Mouse (Mus musculus) limb, embryonic 12.5 days (tissue): ENCODE results near the gene Tbc1d14. TPM values are rescaled to one million over a fixed set of nuclear protein-coding genes. Genes with fewer than 3 reads are reported as not detected.

Source experiments
- ATAC-seq: fragments of 200-750 bp; cut with Nextera tagmentation; 2 replicates; pipeline ENCODE4 v1.8.0; 2017; ENCODE audit warnings: low read depth, moderate TSS enrichment; ENCODE audit not compliant: insufficient number of reproducible peaks, insufficient read depth, low FRiP score, low TSS enrichment
- H3K27ac ChIP-seq: fragments of 300-500 bp; sonication (generic); 2 replicates; pipeline ENCODE4 v1.5.1; 2016; ENCODE audit warnings: mild to moderate bottlenecking, moderate library complexity
- H3K27me3 ChIP-seq: fragments of 300-500 bp; sonication (generic); 2 replicates; pipeline ENCODE4 v1.6.1; 2016; ENCODE audit warnings: mild to moderate bottlenecking, moderate library complexity
- H3K36me3 ChIP-seq: fragments of 300-500 bp; sonication (generic); 2 replicates; pipeline ENCODE4 v1.6.1; 2016; ENCODE audit warnings: mild to moderate bottlenecking, moderate library complexity
- H3K4me1 ChIP-seq: fragments of 300-500 bp; sonication (generic); replicated peaks from 2 replicates; pipeline ENCODE4 v1.6.1; 2016
- H3K4me2 ChIP-seq: fragments of 300-500 bp; sonication (generic); 2 replicates; pipeline ENCODE4 v1.6.1; 2016; ENCODE audit warnings: mild to moderate bottlenecking, moderate library complexity
- H3K4me3 ChIP-seq: fragments of 300-500 bp; sonication (generic); replicated peaks from 2 replicates; pipeline ENCODE4 v1.5.1; 2016; ENCODE audit warnings: mild to moderate bottlenecking
- H3K9ac ChIP-seq: fragments of 300-500 bp; sonication (generic); replicated peaks from 2 replicates; pipeline ENCODE4 v1.6.1; 2016; ENCODE audit warnings: mild to moderate bottlenecking, moderate library complexity
- H3K9me3 ChIP-seq: fragments of 300-500 bp; sonication (generic); 2 replicates; pipeline ENCODE4 v1.6.1; 2016; ENCODE audit warnings: mild to moderate bottlenecking, moderate library complexity
- WGBS: fragments of 180-500 bp; shearing (Covaris S2); methylation state at CpG from one replicate; pipeline ENCODE4 v1.1.7; 2016; 5-methylcytosine and 5-hydroxymethylcytosine counted together
- polyA plus RNA-seq: library from polyadenylated mRNA; unstranded; fragments of >200 nt; fragmentation: Nextera tagmentation; extraction: Ambion mirVana; gene quantifications from 2 replicates; pipeline ENCODE4 v1.2.1, GENCODE M21; 2016

Gene Tbc1d14
- 40.1 and 42.3 TPM in 2 replicates for polyA plus RNA-seq

DNA sequence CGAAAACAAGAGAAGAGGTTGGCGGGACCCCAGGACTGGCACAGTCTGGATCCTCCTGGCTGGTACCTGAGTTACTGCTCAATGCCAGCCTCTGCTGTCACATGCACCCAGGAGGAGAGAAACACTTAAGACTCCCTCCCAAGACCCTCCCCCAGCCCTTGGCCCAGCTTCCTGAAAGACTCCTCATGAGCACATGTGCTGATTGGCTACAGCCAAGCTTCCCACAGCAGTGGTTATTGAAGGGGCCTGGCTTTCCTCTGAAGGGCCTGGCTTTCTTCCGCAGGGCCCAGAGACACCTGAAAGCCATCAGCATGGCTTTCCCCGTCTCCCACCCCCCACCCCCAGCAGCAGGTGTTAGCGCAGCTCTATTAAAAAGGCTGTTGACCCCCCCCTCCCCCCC lies at the start of gene Tbc1d14:
Tbc1d14 (minus strand) TSS at position 101 of the 400 bp plus-strand sequence.
- Histone ChIP-seq H3K27ac (no peak within 1 kb of the TSS), H3K4me3 (no peak within 1 kb of the TSS), H3K9ac (no peak within 1 kb of the TSS), H3K4me1 (peaks cover 10% of the 10 kb centered on the region; the same call in 1 of the 2 replicates), H3K4me2 (no peak within 1 kb of the TSS), H3K9me3 (no peaks in the 10 kb centered on the region), H3K27me3 (no peaks in the 10 kb centered on the region), H3K36me3 (no peaks in the 10 kb centered on the region)
- no peak for ATAC-seq
- 65% methylated on average over 5 of the region's 5 CpGs for WGBS

DNA sequence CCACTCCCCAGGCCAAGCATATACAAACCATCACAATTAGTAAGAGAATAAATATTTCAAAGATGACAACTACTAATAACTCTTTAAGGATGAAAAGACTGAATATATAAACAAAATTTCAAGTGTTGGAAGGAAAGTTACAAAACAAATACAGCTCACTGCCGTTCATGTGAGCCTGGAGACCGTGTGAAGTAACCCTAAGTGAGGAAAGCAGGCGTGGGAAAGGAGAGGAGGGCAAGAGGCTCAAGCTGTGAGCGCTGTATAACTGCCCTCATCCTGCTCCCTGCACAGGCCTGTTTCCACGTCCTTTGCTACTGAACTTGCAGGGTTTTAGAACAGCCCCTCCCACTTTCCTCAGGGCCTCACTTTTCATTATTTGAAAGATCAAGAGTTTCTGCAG lies 32.5 kb upstream of the Tbc1d14 start:
- H3K36me3 ChIP-seq, result peaks cover 38% of the 10 kb centered on the region
- H3K4me1 ChIP-seq, result no peaks in the 10 kb centered on the region
- ATAC-seq, result no peak
- no peak overlapping the region for H3K27ac ChIP-seq
- WGBS, result 74% methylated on average over 5 of the region's 5 CpGs
- no peak overlapping the region for H3K4me2 ChIP-seq
- H3K27me3 ChIP-seq, result no peaks in the 10 kb centered on the region
- H3K9me3 ChIP-seq, result no peaks in the 10 kb centered on the region
- H3K4me3 ChIP-seq, result no peak overlapping the region
- H3K9ac ChIP-seq, result no peak overlapping the region

DNA sequence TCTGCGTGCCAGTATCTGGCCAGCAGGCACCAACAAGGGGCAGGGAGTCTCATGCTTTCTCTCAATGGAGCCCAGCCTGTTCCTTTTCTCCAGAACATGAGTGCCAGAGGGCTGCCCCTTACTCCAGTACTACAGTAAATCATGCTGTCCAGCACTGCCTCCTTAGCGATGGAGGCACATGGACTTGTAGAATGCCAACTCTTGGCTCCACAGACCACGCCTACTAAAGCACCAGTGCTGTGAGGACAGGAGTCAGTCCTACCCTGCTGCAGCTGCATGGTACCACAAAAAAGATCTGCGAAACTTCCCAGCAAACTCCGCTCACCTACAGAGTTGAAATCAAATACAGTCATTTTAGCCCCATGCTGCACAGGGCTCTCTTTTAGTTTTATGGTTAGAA lies 30.6 kb upstream of the Tbc1d14 start:
- H3K4me2 ChIP-seq, result no peak overlapping the region
- H3K9me3 ChIP-seq, result no peaks in the 10 kb centered on the region
- no peaks in the 10 kb centered on the region for H3K27me3 ChIP-seq
- H3K27ac ChIP-seq, result no peak overlapping the region
- WGBS, result 84% methylated on average over 5 of the region's 5 CpGs
- no peaks in the 10 kb centered on the region for H3K4me1 ChIP-seq
- peaks cover 35% of the 10 kb centered on the region for H3K36me3 ChIP-seq
- no peak overlapping the region for H3K4me3 ChIP-seq
- no peak overlapping the region for H3K9ac ChIP-seq
- ATAC-seq, result no peak

- peaks cover 36% of the 10 kb centered on the region for H3K36me3 ChIP-seq
- H3K9me3 ChIP-seq, result no peaks in the 10 kb centered on the region
- H3K27ac ChIP-seq, result peak overlapping the region; percentile 19; the same call in 1 of the 2 replicates
- no peak overlapping the region for H3K4me3 ChIP-seq
- no peaks in the 10 kb centered on the region for H3K4me1 ChIP-seq
- H3K4me2 ChIP-seq, result no peak overlapping the region
- 88% methylated on average over 5 of the region's 5 CpGs for WGBS
- no peaks in the 10 kb centered on the region for H3K27me3 ChIP-seq
- H3K9ac ChIP-seq, result no peak overlapping the region
- no peak for ATAC-seq
Observed at GRCm38 (mm10) chr5:36621058-36621449, 28.0 kb upstream of the Tbc1d14 start.

GRCm38 (mm10) chr5:36620409-36621057 lies 27.5 kb upstream of the Tbc1d14 start:
- Histone ChIP-seq H3K4me3 (no peak overlapping the region), H3K9ac (no peak overlapping the region), H3K36me3 (peaks cover 41% of the 10 kb centered on the region), H3K4me2 (no peak overlapping the region), H3K9me3 (no peaks in the 10 kb centered on the region), H3K27ac (peak overlapping the region; percentile 19; the same call in 1 of the 2 replicates), H3K4me1 (no peaks in the 10 kb centered on the region), H3K27me3 (no peaks in the 10 kb centered on the region)
- 91% methylated on average over 8 of the region's 8 CpGs for WGBS
- no peak for ATAC-seq

DNA sequence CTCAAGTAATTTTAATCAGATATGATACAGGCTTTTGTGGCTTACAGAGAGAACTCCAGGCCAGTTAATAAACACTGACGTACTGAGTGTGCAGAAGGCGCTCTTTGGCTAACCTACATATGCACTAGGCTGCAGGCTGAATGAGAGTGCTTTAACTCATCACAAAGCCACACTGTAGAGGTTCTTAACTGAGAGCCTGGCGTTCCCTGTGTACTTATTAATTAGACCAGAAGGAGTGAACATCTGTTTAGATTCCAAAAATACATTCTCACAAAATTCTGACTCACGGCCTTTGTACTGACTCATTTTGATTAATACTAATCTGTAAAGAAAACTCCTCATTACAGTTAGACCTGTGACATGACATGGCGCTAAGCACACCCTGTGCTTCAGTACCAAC lies 25.8 kb upstream of the Tbc1d14 start:
- no peaks in the 10 kb centered on the region for H3K27me3 ChIP-seq
- H3K4me1 ChIP-seq, result no peaks in the 10 kb centered on the region
- H3K9me3 ChIP-seq, result no peaks in the 10 kb centered on the region
- no peak for ATAC-seq
- H3K4me3 ChIP-seq, result no peak overlapping the region
- 89% methylated on average over 5 of the region's 5 CpGs for WGBS
- H3K4me2 ChIP-seq, result no peak overlapping the region
- peaks cover 57% of the 10 kb centered on the region for H3K36me3 ChIP-seq
- no peak overlapping the region for H3K27ac ChIP-seq
- no peak overlapping the region for H3K9ac ChIP-seq

DNA sequence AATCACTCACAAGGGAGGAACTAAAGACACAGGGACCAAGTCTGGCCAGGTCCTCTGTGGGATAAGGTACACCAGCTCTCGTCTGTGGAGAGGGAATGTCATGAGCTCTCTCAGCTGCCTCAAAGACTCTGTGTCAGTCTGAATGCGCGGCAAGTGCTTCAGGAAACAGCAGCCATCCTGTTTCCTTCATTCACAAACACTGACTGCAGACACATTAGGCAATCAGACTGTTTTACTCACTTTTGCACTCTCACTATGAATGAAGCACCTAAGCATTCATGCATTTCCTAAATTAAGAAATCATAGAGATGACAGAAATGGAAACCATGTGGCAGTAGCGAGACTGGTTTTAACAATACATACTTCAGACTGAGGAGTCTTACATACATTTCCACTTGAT lies 25.3 kb upstream of the Tbc1d14 start:
- Histone ChIP-seq H3K4me1 (no peaks in the 10 kb centered on the region), H3K27me3 (no peaks in the 10 kb centered on the region), H3K36me3 (peaks cover 58% of the 10 kb centered on the region), H3K4me3 (no peak overlapping the region), H3K9me3 (no peaks in the 10 kb centered on the region), H3K4me2 (no peak overlapping the region), H3K9ac (no peak overlapping the region), H3K27ac (no peak overlapping the region)
- no peak for ATAC-seq
- WGBS, result 74% methylated on average over 4 of the region's 4 CpGs

DNA sequence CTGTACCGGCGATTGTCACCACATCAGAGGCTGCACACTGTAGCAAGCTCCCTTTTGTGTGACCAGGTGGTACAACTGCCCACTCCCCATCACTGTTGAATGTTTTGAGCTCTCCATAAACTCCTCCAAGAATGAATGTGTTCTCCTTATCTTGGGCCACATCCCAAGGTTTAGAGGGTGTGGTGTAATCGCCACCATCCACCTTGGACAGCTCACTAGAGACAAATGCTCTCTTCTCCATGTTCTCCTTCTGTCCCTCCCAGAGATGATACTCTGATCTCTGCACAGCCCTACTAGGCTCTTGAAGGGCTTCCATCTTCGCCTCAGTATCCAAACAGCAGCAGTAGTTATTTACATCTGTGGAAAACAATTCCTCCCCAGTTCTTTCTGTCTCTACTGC lies 21.0 kb upstream of the Tbc1d14 start:
- H3K4me1 ChIP-seq, result no peaks in the 10 kb centered on the region
- H3K27me3 ChIP-seq, result no peaks in the 10 kb centered on the region
- H3K4me3 ChIP-seq, result no peak overlapping the region
- H3K9me3 ChIP-seq, result no peaks in the 10 kb centered on the region
- H3K4me2 ChIP-seq, result no peak overlapping the region
- no peak for ATAC-seq
- WGBS, result 77% methylated on average over 4 of the region's 4 CpGs
- no peak overlapping the region for H3K27ac ChIP-seq
- H3K36me3 ChIP-seq, result peaks cover 81% of the 10 kb centered on the region
- no peak overlapping the region for H3K9ac ChIP-seq

DNA sequence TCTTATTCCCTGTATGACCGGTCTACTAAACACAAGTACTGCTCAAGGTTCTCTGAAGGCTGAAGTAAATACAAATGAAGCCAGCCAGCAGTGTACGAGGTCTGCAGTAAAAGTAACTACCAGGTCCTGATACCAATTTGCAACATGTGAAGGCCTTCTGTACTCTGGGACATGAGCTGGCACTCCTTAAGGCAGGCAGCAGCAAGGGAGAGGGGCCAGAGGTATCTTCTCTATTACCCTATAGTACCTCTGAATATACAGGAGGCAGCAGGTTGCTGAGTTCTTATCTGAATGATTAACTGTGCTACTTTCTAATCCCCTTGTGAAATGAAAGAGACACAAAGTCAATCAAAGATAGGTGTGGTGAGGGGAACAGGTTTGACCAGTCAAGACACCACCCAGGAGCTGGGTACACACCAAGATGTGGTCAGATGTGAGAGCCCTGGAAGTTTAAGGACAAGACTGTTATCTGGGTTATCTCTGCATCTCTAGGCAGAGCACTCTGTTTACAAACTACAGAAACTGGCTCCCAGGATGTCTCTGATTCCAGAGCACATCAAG lies 15.9 kb upstream of the Tbc1d14 start:
- no peak overlapping the region for H3K9ac ChIP-seq
- peaks cover 77% of the 10 kb centered on the region for H3K36me3 ChIP-seq
- H3K4me1 ChIP-seq, result no peaks in the 10 kb centered on the region
- H3K27me3 ChIP-seq, result no peaks in the 10 kb centered on the region
- H3K4me3 ChIP-seq, result no peak overlapping the region
- WGBS, result 88% methylated on average over 2 of the region's 2 CpGs
- no peak for ATAC-seq
- H3K27ac ChIP-seq, result peak overlapping the region; percentile 45; the same call in 1 of the 2 replicates
- H3K9me3 ChIP-seq, result no peaks in the 10 kb centered on the region
- no peak overlapping the region for H3K4me2 ChIP-seq

DNA sequence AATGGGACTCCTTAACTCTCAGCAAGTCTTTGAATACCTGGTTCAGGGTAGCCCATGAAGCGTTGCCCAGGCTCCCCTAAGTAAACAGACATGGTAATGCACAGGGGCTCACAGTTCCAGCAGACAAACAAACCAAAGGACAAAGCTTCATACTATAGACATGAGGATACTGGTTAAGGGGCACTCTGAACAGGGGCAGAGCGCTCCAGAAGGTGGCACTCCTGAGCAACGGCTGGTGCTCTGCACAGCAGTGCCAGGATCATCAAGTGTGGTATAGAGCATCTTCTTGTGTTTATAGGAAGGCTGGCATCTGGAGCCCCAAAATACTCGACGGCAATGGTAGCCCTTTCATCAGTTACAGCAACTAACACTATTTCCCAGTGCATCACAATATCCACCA lies 10.0 kb upstream of the Tbc1d14 start:
- no peak for ATAC-seq
- no peak overlapping the region for H3K9ac ChIP-seq
- no peak overlapping the region for H3K4me3 ChIP-seq
- H3K36me3 ChIP-seq, result peaks cover 97% of the 10 kb centered on the region
- no peaks in the 10 kb centered on the region for H3K27me3 ChIP-seq
- H3K4me2 ChIP-seq, result no peak overlapping the region
- H3K27ac ChIP-seq, result no peak overlapping the region
- 84% methylated on average over 5 of the region's 5 CpGs for WGBS
- H3K4me1 ChIP-seq, result no peaks in the 10 kb centered on the region
- no peaks in the 10 kb centered on the region for H3K9me3 ChIP-seq

- no peak for ATAC-seq
- H3K36me3 ChIP-seq, result peaks cover 88% of the 10 kb centered on the region
- H3K4me3 ChIP-seq, result no peak overlapping the region
- no peak overlapping the region for H3K27ac ChIP-seq
- H3K4me2 ChIP-seq, result no peak overlapping the region
- WGBS, result 92% methylated on average over 9 of the region's 9 CpGs
- H3K9me3 ChIP-seq, result no peaks in the 10 kb centered on the region
- H3K4me1 ChIP-seq, result 0 out of 2 replicates have a peak, but pooled peaks cover 6% of the 10 kb centered on the region
- no peaks in the 10 kb centered on the region for H3K27me3 ChIP-seq
- H3K9ac ChIP-seq, result no peak overlapping the region
Observed at GRCm38 (mm10) chr5:36602028-36602427, 9.0 kb upstream of the Tbc1d14 start.

DNA sequence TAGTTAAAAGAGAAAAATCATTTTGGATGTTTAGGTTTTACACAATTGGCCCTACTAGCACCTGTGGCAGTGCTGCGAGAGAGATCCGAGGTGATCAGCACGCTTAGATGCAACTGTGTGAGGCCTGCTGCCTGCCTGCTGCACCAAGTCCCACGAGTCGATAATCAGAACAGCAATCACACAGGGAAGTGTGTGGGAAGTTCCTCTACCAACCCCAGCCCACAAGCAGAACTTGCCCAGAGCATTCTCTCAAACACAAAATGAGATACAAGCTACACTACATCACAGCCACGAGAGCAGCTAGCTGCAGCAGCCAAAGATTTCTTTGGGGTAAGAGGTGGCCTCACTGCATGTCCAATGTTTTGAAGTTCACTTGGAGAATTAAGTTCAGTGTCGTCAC lies 8.4 kb upstream of the Tbc1d14 start:
- Histone ChIP-seq H3K4me1 (peaks cover 10% of the 10 kb centered on the region; the same call in 1 of the 2 replicates), H3K27ac (no peak overlapping the region), H3K36me3 (peaks cover 83% of the 10 kb centered on the region), H3K9me3 (no peaks in the 10 kb centered on the region), H3K4me3 (no peak overlapping the region), H3K27me3 (no peaks in the 10 kb centered on the region), H3K9ac (no peak overlapping the region), H3K4me2 (no peak overlapping the region)
- 88% methylated on average over 7 of the region's 7 CpGs for WGBS
- ATAC-seq, result no peak
